Mouse (Mus musculus) embryonic facial prominence, embryonic 11.5 days (tissue): Measurements from ENCODE around the gene Pcbp1. TPM values are rescaled to one million over a fixed set of nuclear protein-coding genes. Genes with fewer than 3 reads are reported as not detected.

ENCODE experiments used
- ATAC-seq: fragments of 200-750 bp; cut with Nextera tagmentation; replicated peaks from 2 replicates; pipeline ENCODE4 v1.8.0; 2017; ENCODE audit warnings: low read depth; ENCODE audit not compliant: insufficient number of reproducible peaks, low FRiP score, low TSS enrichment
- DNase-seq: peaks from one replicate; pipeline ENCODE4 v3.0.0-alpha.2; 2015; ENCODE audit warnings: low spot score
- H3K27ac ChIP-seq: fragments of 300-500 bp; sonication (generic); replicated peaks from 2 replicates; pipeline ENCODE4 v1.5.1; 2014; ENCODE audit warnings: mild to moderate bottlenecking, low read depth, low read length, control low read depth
- H3K27me3 ChIP-seq: fragments of 300-500 bp; sonication (generic); 2 replicates; pipeline ENCODE4 v1.6.1; 2014; ENCODE audit warnings: mild to moderate bottlenecking, low read length, moderate library complexity, mixed read lengths; ENCODE audit not compliant: control insufficient read depth, insufficient read depth
- H3K36me3 ChIP-seq: fragments of 300-500 bp; sonication (generic); replicated peaks from 2 replicates; pipeline ENCODE4 v1.6.1; 2014; ENCODE audit warnings: low read depth, mild to moderate bottlenecking, low read length, moderate library complexity, mixed read lengths; ENCODE audit not compliant: control insufficient read depth, insufficient read depth
- H3K4me1 ChIP-seq: fragments of 300-500 bp; sonication (generic); 2 replicates; pipeline ENCODE4 v1.6.1; 2014; ENCODE audit warnings: low read length, mixed read lengths; ENCODE audit not compliant: control insufficient read depth, insufficient read depth
- H3K4me2 ChIP-seq: fragments of 300-500 bp; sonication (generic); 2 replicates; pipeline ENCODE4 v1.6.1; 2014; ENCODE audit warnings: low read depth, mild to moderate bottlenecking, control low read depth, low read length, moderate library complexity
- H3K4me3 ChIP-seq: fragments of 300-500 bp; sonication (generic); 2 replicates; pipeline ENCODE4 v1.5.1; 2014; ENCODE audit warnings: low read depth, low read length, control low read depth
- H3K9ac ChIP-seq: fragments of 300-500 bp; sonication (generic); replicated peaks from 2 replicates; pipeline ENCODE4 v1.6.1; 2014; ENCODE audit warnings: mild to moderate bottlenecking, control low read depth, low read length
- H3K9me3 ChIP-seq: fragments of 300-500 bp; sonication (generic); replicated peaks from 2 replicates; pipeline ENCODE4 v1.6.1; 2016; ENCODE audit warnings: mild to moderate bottlenecking, low read length, inconsistent platforms, mixed read lengths; ENCODE audit not compliant: control insufficient read depth
- WGBS: fragments of 180-500 bp; shearing (Covaris S2); extraction: QIAGEN DNeasy Blood & Tissue Kit; methylation state at CpG from one replicate; pipeline ENCODE4 v1.1.7; 2014; 5-methylcytosine and 5-hydroxymethylcytosine counted together
- polyA plus RNA-seq: library from polyadenylated mRNA; unstranded; fragments of >200 nt; fragmentation: Nextera tagmentation; extraction: Ambion mirVana; gene quantifications from 2 replicates; pipeline ENCODE4 v1.2.1, GENCODE M21; 2014

Pcbp1 gene
- polyA plus RNA-seq, 1 experiment from 2014 or later = 423 TPM

GRCm38 (mm10) chr6:86556345-86557058 lies 30.4 kb upstream of the Pcbp1 start:
- no peaks in the 10 kb centered on the region for H3K4me1 ChIP-seq
- no peaks in the 10 kb centered on the region for H3K27me3 ChIP-seq
- H3K4me2 ChIP-seq = no peak overlapping the region
- H3K27ac ChIP-seq = no peak overlapping the region
- no peak overlapping the region for H3K9ac ChIP-seq
- 94% methylated on average over 3 of the region's 3 CpGs for WGBS
- DNase-seq = no peak
- no peaks in the 10 kb centered on the region for H3K9me3 ChIP-seq
- no peak overlapping the region for H3K4me3 ChIP-seq
- peaks cover 4% of the 10 kb centered on the region; the same call in 1 of the 2 replicates for H3K36me3 ChIP-seq
- no peak for ATAC-seq

DNA sequence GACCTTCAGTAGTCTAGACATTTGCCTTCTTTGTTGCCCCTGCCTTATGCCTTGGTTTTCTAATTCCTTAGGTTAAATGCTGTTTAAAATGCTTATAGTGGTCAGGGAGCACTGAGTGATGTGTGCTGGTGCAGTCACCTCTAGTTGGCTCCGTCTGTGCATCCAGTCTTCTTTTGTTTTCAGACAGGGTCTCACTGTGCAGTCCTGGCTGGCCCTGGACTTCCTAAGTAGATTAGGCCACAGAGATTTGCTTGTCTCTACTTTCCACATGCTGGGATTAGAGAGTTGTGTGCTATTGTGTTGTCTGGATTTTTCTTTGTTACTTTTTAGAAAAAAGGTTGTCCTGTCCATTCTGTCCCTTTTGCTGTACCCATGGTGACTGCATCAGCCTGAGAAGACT lies 24.5 kb upstream of the Pcbp1 start:
- Histone ChIP-seq H3K27ac (no peak overlapping the region), H3K9ac (no peak overlapping the region), H3K4me3 (no peak overlapping the region), H3K4me1 (no peaks in the 10 kb centered on the region), H3K36me3 (no peaks in the 10 kb centered on the region), H3K9me3 (no peaks in the 10 kb centered on the region), H3K4me2 (no peak overlapping the region), H3K27me3 (no peaks in the 10 kb centered on the region)
- no peak for ATAC-seq
- 81% methylated on average over 1 of the region's 1 CpGs for WGBS
- DNase-seq = no peak

DNA sequence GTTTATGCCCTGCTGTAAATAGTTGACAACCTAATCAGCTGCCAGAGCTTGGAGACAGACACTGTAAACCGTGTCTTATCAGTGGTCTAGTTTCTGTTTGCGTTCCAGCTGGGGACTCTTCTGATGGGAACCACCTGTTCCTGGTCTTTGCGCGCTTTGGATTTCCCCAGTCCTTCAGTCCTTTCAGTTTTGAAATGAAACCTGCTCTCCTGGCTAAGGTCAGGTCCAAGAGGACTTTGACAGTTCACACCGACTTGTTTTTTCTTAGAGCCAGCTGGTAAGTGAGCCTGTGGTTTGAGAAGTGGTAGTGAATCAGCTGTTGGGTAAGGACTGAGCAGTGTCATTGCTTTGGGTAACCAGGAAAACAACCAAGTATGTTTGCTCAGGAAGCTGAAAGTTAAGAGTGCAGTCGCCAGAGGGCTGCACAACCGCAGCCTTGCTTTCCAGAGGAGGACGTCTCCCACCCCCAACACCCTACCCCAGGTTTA lies 21.8 kb upstream of the Pcbp1 start:
- 77% methylated on average over 8 of the region's 8 CpGs for WGBS
- no peak overlapping the region for H3K27ac ChIP-seq

GRCm38 (mm10) chr6:86547228-86547755 lies 21.2 kb upstream of the Pcbp1 start:
- Histone ChIP-seq H3K27me3 (no peaks in the 10 kb centered on the region), H3K4me1 (no peaks in the 10 kb centered on the region), H3K4me2 (no peak overlapping the region), H3K27ac (no peak overlapping the region), H3K9ac (no peak overlapping the region), H3K36me3 (no peaks in the 10 kb centered on the region), H3K4me3 (no peak overlapping the region), H3K9me3 (no peaks in the 10 kb centered on the region)
- no peak for ATAC-seq
- WGBS = 91% methylated on average over 1 of the region's 1 CpGs
- DNase-seq = no peak

More for the DNA sequence above, 21.8 kb upstream of the Pcbp1 start:
- no peak for ATAC-seq
- no peaks in the 10 kb centered on the region for H3K4me1 ChIP-seq
- H3K27me3 ChIP-seq = no peaks in the 10 kb centered on the region
- no peak overlapping the region for H3K4me2 ChIP-seq
- no peak overlapping the region for H3K4me3 ChIP-seq
- no peak for DNase-seq
- H3K36me3 ChIP-seq = no peaks in the 10 kb centered on the region
- H3K9me3 ChIP-seq = no peaks in the 10 kb centered on the region
- no peak overlapping the region for H3K9ac ChIP-seq

- Histone ChIP-seq H3K4me1 (no peaks in the 10 kb centered on the region), H3K4me3 (no peak overlapping the region), H3K27me3 (no peaks in the 10 kb centered on the region), H3K9ac (no peak overlapping the region), H3K36me3 (no peaks in the 10 kb centered on the region), H3K27ac (no peak overlapping the region), H3K9me3 (no peaks in the 10 kb centered on the region), H3K4me2 (no peak overlapping the region)
- ATAC-seq (no peak), DNase-seq (peak; percentile 69)
- WGBS = 61% methylated on average over 4 of the region's 4 CpGs
Measured at GRCm38 (mm10) chr6:86545236-86545635, 19.1 kb upstream of the Pcbp1 start.

DNA sequence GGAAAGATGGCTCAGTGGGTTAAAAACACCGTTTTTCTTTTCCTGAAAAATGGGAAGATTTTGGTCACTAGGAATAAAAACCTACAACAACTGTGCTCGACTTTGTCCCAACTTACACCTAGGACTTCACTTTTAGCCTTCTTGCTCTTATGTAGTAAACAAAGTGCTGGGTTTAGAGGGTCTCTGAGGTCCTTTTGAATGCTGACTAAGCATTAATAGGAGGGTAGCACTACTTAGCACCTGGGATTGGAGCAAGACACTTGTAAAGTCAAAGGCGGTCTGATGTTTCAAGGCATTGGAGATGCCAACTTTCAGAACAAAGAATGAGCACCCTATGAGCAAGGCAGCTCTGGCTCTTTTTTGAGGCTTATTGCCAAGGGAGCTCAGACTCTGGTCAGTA lies 17.7 kb upstream of the Pcbp1 start:
- H3K27me3 ChIP-seq = no peaks in the 10 kb centered on the region
- ATAC-seq (no peak), DNase-seq (no peak)
- no peak overlapping the region for H3K4me3 ChIP-seq
- H3K4me1 ChIP-seq = no peaks in the 10 kb centered on the region
- no peak overlapping the region for H3K27ac ChIP-seq
- no peak overlapping the region for H3K4me2 ChIP-seq
- no peak overlapping the region for H3K9ac ChIP-seq
- no peaks in the 10 kb centered on the region for H3K9me3 ChIP-seq
- H3K36me3 ChIP-seq = no peaks in the 10 kb centered on the region
- 91% methylated on average over 3 of the region's 3 CpGs for WGBS

DNA sequence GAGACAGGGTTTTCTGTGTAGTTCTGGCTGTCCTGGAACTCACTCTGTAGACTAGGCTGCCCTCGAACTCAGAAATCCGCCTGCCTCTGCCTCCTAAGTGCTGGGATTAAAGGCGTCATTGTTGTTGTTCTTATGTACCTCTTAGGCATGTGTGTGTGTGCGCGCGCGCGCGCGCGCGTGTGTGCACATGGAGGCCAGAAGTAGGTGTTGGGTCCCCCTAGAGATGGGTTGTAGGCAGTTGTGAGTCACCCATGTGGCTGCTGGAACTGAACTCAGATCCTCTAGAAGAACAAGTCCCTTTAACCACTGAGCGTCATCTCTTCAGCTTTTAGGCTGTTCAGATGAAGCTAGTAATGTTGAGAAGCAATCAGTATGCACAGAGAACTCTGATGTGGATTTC lies 16.9 kb upstream of the Pcbp1 start:
- ATAC-seq = no peak
- Histone ChIP-seq H3K4me2 (no peak overlapping the region), H3K9me3 (no peaks in the 10 kb centered on the region), H3K27me3 (no peaks in the 10 kb centered on the region), H3K4me1 (no peaks in the 10 kb centered on the region), H3K9ac (no peak overlapping the region), H3K36me3 (no peaks in the 10 kb centered on the region), H3K4me3 (no peak overlapping the region), H3K27ac (no peak overlapping the region)
- 97% methylated on average over 13 of the region's 13 CpGs for WGBS
- DNase-seq = no peak

- H3K4me3 ChIP-seq = no peak overlapping the region
- no peaks in the 10 kb centered on the region for H3K27me3 ChIP-seq
- H3K27ac ChIP-seq = no peak overlapping the region
- DNase-seq = no peak
- no peak overlapping the region for H3K9ac ChIP-seq
- no peak overlapping the region for H3K4me2 ChIP-seq
- WGBS = 90% methylated on average over 2 of the region's 2 CpGs
- H3K36me3 ChIP-seq = no peaks in the 10 kb centered on the region
- no peaks in the 10 kb centered on the region for H3K9me3 ChIP-seq
- H3K4me1 ChIP-seq = no peaks in the 10 kb centered on the region
- ATAC-seq = no peak
Measured at GRCm38 (mm10) chr6:86541650-86542049, 15.5 kb upstream of the Pcbp1 start.
